Mouse (Mus musculus) brain, embryonic 14.5 days (tissue): ENCODE results near the gene Daam2. TPM values are rescaled to one million over a fixed set of nuclear protein-coding genes. Genes with fewer than 3 reads are reported as not detected.

ENCODE experiments used
- DNase-seq: peaks from one replicate; pipeline ENCODE4 v3.0.0-alpha.2; 2011; ENCODE audit warnings: low read depth
- CTCF ChIP-seq: fragments of 200-500 bp; IDR thresholded peaks from 2 replicates; pipeline ENCODE4 v1.5.1; 2012; ENCODE audit warnings: inconsistent platforms, mild to moderate bottlenecking, moderate library complexity, borderline replicate concordance; ENCODE audit not compliant: insufficient read depth, insufficient read length; ENCODE audit errors: extremely low read depth
- POLR2A ChIP-seq: fragments of 200-500 bp; IDR thresholded peaks from 2 replicates; pipeline ENCODE4 v1.6.1; 2012; ENCODE audit warnings: mild to moderate bottlenecking, inconsistent platforms, borderline replicate concordance; ENCODE audit not compliant: poor library complexity, insufficient read depth, insufficient read length, severe bottlenecking; ENCODE audit errors: extremely low read depth
- polyA plus RNA-seq: library from polyadenylated mRNA; depleted of rRNA; stranded (reverse); fragments of >200 nt; gene quantifications from 2 replicates; pipeline ENCODE4 v1.2.3, GENCODE M21; 2012

Gene Daam2
- polyA plus RNA-seq, 1 experiment: 13.9 TPM

DNA sequence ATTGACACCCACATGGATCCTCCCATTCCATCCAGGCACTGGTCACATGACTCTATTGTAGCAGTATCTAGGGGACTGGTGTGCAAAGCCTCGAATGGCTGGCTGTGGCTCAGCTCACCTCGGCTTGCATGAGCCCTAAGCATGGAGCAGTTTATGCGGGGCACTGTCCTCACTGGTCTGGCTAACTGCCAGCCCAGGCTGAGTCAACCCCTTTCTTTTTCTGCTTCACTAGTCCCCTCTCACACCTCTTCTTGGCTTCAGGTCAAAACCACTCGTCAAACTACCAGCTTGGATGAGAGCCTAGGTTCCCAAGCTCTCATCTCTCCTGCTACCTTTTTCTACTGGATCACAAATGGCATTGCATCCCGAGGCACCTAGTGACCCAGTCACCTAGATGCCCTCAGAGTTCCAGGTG, 51.5 kb downstream of the Daam2 start:
- TF ChIP-seq CTCF (no peak), POLR2A (no peak)
- DNase-seq: peak; percentile 89

DNA sequence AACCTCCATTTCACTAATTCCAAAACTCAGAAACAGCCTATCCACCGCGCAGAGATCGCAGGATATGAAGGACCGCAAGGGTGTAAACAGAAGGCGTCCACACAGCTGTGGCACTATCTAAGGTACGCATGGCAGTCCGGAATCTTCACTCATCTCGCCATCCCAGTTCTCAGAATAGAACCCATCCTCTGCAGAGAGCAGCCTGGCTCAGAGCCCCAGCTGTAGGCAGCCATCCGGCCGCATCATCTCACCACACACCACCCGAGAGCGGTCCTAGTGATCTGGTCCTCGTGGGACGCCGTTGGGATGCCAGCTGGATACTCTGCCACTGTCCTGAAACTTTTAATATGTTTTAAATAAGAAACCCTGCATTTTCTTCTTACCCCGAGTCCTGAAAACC, 54.7 kb downstream of the Daam2 start:
- DNase-seq: no peak
- TF ChIP-seq POLR2A: no peak

DNA sequence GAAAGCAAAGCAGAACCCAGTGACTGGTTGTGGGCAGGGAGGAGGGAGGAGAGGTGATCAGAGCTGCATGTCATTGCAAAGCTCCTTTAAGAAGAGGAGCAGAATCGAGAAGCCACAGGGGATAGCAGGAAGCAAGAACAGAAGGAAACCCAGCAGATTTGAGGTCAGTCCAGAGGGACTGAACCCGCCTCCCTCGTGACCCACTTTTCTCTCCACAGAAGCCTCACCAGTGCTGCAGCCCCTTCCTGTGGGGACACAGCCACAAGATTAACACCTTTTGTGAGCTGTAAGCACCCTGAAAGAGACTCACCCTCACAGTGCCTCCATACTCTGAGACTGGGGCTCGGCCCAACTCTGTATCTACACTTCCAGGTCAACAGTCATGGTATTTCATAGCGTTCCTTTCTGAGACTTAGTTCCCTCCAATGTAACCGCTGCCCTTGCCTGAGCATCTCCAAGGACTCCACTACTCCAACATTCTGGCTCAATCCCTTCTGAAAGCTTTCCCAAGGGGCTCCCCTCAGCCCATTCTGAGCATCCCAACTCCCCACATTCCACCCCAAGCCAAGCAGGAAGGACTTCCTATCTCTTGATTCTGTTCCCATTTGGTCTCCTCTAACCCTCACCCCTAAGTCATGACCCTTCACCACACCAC, 60.8 kb downstream of the Daam2 start:
- TF ChIP-seq CTCF (no peak), POLR2A (no peak)
- DNase-seq: no peak

DNA sequence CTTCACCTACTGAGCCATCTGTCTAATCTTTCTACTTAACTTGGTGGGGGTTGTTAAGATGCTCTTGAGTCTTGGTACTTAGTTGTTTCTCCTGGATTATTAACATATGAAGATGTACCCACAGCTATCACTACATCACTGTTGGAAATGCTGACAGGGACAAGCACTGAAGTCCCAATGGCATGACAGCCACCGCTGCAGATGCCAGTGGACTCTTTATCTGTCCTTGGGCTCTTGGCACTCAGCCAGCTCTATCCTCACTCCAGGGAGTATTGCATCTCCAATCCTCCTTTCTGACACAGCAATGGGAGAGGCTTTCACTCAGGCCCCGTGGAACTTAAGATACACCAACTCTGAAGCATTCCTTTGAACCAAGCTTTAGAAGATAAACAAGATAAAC, 63.9 kb downstream of the Daam2 start:
- TF ChIP-seq CTCF (no peak), POLR2A (no peak)
- no peak for DNase-seq

DNA sequence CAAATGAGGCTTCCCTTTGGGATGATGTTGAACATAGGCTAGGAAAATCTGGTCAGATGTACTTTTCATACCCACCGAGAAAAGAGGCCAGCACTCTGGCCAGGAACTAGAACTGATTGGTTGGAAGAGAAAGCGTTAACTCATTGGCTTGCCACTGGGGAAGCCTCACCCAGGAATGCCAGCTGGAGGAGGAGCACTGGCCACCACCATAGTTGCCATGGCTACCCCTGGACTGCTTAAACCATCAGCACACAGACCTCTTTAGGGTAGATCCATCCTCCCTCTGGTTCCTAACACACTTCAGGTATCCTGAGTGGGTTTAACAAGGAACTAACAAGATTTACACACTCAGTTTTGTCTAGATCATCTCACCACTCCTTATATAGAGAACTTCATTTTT, 64.5 kb downstream of the Daam2 start:
- TF ChIP-seq CTCF (no peak), POLR2A (no peak)
- no peak for DNase-seq

DNA sequence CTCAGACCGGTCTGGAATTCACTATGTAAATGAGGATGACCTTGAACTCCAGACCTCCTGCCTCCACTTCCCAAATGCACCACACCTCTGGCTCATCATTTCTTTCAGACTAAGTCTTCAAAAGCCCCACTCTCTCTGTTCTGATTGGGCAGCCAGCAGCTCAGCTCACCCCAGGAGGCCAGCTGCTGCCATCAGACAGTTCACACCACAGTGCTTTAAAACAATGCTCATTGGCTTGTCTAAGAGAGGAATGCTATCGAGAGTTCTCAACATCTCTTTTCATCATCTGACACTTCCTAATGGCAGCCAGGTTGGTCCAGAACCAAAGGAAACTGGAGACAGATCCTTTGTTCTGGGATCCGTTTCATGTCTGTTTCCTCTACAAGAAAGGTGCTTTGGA, 66.0 kb downstream of the Daam2 start:
- no peak for TF ChIP-seq POLR2A
- no peak for TF ChIP-seq CTCF
- peak; percentile 21 for DNase-seq

DNA sequence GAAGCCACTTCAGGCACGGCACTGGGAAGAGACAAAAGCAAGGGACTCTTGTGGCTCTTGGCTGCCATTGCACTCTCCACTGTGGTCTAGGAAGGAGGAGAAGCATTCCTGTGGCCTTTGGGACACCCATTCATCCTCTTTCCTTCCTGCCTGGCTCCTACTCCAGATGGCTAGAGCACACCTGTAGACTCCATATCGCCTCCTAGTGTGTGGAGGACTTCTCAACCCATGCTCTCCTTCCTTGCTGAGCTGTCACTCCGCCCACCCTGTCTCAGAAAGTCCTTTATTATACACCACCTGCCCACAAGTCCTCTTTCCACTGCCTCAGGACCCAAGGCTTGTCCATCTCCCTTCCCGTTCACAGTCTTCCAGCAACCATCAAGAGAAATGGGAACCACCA, 70.9 kb downstream of the Daam2 start:
- TF ChIP-seq POLR2A (no peak), CTCF (no peak)
- DNase-seq: no peak

DNA sequence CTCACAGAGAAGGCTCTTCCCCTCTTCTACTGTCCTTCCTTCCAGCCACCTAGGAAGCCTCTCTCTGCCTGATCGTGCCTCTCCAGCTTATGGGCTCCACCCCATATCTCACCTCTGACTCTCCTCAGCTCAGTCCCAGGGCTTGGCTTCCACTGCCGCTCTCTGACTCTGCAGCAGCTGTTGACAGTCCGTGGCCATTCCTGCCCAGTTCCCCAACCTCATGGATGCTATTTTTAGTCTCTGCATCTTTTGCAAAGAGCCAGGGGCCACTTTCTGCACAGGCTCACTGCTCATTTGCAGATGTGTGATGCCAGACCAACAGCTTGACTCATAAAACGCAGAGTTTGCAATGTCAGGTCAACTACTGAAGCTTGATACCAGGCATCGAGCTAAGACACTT, 75.0 kb downstream of the Daam2 start:
- no peak for DNase-seq
- TF ChIP-seq CTCF: no peak
- no peak for TF ChIP-seq POLR2A

DNA sequence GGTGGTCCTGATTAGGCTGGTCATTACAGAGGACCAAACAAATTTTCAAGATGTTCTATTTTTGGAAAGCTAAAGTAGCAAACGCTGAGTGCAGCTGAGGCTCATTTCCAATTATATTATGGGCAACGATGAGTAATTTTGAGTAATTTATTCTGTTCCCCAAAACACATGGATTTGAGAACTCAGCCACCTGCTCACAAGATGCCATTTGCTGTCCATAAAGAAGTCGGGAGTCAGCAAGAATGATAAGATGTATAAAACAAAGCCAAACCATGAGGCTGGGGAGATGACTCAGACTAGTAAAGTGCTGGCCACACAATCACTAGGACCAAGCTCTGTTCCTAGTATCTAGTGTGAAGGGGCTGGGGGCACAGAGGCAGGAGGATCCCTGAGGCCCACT, 79.7 kb downstream of the Daam2 start:
- no peak for TF ChIP-seq POLR2A
- TF ChIP-seq CTCF: no peak
- no peak for DNase-seq

DNA sequence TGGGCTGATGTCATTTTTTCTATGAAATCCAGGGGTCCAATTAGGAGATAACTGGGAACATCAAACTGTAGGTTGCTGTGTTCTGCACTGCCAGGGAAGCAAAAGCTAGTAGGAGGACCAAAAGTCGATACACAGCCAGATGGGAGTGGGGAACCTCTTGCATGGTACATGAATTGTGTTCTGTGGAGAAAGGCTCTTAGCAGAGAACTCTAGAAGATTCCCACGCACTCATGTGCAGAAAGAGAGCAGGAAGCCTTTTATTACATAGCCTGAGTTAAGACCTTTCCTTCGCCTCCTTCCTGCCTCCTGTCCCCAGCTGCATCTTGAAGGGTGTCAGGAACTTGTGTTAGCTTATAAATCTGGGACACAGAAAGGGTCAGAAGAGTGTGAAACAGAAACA, 82.3 kb downstream of the Daam2 start:
- DNase-seq: no peak
- TF ChIP-seq CTCF (no peak), POLR2A (no peak)

DNA sequence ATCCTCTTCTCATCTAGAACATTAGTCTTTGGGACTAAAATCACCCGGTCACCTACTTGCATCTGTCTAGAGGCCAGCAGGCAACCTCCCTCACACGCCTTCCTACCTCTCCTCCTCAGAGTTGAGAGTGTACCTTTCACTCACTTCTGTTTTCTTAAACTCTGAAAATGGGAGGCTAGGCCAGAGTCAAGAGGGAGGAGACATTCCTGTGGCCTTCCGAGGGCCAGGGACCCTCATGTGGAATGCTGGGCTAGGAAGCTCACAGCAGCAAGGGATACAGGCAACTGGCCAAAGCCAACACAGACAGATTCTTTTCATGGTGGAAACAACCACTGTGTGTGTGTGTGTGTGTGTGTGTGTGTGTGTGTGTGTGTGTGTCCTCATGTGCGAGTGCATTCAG, 86.8 kb downstream of the Daam2 start:
- DNase-seq: no peak

DNA sequence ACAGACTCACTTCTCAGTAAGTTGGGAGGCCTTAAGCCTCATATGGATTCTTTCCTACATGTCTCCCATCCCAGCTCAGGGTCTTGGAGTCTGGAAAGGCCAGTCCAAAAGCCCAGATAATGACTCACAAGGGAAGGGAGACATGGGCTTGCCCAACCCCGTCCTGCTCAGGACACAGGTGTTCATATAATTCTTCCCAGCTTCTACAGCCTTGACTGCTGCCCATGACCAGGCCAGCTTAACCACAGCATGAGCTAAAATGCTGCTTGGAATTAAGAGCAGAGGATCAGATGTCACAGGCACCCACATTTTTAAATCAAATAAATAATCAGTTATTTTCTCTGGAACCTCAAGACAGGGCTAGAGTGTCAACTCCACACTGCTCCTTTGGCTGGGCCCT, 89.0 kb downstream of the Daam2 start:
- no peak for TF ChIP-seq CTCF
- no peak for TF ChIP-seq POLR2A
- DNase-seq: no peak

More for the DNA sequence above, 86.8 kb downstream of the Daam2 start:
- TF ChIP-seq CTCF: no peak
- no peak for TF ChIP-seq POLR2A
